Mouse (Mus musculus) embryo, embryonic 9.5 days (tissue): ENCODE measurements around the gene Mat2b.
"Not testable (repeated sequence)": the region's sequence is repeated elsewhere in the genome, so short reads cannot be mapped to it uniquely, and the experiment has no call there.

Experiments used
- DNase-seq: peaks from one replicate; pipeline ENCODE4 v3.0.0-alpha.2; 2017; ENCODE audit errors: extremely low spot score

The Mat2b gene

DNA sequence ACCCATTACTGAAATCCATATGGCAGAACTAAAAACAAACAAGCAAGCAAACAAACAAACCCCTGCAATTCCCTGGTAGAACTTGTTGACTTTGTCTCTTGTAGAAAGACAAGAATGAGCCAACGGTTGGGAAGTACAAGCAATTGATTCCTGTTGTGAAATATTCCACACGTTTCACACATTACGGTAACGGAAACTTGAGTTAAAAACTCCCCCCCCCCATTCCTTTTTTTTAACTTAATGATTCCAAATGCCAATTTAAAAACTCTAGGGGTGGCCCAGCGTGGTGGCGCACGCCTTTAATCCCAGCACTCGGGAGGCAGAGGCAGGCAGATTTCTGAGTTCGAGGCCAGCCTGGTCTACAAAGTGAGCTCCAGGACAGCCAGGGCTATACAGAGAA, at the start of gene Mat2b:
Gene Mat2b (minus strand): TSS at position 101 of the 400 bp plus-strand sequence.
- DNase-seq = no peak

DNA sequence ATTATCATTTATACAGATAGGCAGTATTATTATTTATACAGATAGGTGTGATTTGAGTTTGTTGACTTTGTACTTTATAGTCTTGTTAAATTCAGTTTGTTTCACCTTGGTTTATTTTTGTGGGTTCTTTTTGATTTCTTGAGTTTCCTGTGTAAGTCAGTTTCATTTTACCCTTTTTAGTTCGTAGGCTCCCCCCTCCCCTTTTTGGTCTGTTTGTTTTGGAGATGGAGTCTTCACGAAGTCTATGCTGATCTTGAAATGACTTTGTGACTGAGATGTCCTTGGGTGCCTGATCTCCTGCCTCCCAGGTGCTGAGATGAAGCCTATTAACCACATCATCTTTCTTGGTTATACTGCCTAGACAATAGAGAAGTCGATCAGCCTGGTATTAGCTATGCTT, 49.3 kb upstream of the Mat2b start:
- DNase-seq = no peak

DNA sequence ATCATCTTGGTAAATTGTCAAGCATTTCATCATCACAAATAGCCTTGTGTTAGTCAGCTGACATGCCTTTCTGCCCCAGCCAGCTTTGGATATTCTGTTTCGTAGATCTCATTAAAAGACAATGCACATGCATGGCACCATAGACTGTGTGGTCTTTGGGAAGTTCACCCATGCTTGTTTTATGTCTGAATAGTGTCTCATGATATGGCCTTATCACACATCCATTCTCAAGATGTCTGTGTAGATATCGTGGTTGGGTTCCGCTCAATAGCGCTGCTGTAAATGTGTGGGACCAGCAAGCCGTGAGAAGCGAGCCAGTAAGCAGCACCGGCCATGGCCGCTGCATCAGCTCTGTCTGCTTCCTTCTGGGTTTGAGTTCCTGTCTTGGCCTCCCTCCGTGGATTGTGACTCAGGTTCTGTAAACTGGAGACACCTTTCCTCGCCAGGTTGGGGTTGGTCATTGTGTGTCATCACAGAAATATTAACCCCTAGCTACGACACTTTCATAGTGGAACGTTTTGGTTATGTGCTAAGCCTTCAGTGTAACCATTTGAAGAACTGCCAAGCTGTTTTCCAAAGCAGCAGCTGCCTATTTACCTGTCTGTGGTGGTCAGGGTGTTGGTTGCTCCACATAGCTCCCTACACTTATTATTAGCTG, 46.7 kb upstream of the Mat2b start:
- DNase-seq = no peak

DNA sequence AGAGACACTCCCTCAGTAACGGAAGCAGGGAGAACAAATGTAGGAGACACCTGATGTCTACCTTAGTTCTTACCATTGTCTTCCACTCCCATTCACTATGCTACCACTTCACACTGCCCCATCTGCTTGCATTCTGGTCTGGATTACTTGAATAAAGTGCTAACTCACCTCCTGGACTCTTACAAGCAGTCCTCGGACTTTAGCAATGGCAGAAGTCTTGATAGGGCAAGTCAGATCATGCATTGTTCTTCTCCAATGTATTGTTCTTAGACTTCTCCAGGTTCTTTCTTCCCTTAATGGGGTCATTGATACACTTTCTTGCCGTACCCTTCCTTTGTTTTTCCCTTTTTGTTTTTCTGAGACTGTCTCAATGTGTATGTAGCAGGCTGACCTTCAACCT, 42.4 kb upstream of the Mat2b start:
- DNase-seq = no peak

DNA sequence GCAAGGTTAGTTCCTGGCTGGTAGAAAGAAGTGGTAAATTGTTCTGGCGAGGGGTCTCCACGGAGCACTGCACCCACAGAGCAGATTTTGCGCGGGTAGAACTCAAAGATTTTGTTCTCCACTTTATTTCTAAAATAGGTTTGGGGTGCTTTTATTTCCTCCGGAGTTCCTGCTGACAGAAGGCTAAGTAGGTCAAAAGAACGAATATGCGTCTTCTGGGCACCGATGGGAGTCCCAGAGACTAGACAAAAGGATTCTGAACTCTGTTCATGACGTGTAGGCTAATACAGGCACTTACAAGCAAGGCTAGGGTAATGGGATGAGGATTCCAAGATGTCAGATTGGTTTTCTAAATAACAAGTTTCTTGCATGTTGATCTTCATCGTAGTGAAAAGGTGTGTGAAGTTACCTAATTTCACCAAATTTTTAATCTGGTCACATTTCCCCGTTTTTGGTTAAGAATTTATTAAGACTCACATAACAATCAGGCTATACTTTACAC, 39.3 kb upstream of the Mat2b start:
- DNase-seq = no peak

DNA sequence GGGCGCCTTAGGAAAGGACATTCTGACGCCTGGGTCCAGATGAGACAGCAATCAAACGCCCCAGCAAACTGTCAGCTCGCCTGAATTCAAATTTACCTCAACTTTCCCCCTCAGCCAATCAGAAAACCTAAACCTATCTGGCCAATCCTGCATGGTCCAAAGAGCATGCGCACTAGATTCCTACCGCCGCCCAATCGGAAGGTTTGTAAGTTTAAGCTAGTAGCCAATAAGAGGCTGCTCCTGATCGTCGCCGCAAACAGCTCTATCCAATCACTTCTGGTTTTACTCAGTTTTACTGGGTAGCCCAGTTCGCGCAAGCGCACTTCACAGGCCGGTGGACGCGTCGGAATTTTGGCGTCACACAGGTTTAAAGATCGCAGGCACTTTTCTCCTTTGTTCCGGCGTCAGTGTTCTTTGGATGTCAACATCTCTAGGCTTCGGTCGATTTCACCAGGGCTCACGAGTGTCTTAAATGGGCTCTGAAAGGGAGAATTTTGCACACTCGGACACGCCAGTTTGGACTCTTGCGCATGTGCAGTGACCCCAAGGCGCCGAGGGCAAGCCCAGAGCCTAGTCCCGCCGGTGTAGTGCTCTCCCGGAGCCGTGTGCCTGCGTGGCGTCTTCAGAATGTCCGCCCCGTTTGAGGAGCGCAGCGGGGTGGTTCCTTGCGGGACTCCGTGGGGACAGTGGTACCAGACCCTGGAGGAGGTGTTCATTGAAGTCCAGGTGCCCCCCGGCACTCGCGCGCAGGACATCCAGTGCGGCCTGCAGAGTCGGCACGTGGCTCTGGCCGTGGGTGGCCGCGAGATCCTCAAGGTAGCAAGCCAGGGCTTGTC, 38.6 kb upstream of the Mat2b start, which contains the start of the genes Hmmr and Nudcd2:
Gene Hmmr (minus strand): TSS at position 84 of the 836 bp plus-strand sequence.
Gene Nudcd2 (plus strand): TSS at position 329 of the 836 bp plus-strand sequence.
- DNase-seq = peak; percentile 90

DNA sequence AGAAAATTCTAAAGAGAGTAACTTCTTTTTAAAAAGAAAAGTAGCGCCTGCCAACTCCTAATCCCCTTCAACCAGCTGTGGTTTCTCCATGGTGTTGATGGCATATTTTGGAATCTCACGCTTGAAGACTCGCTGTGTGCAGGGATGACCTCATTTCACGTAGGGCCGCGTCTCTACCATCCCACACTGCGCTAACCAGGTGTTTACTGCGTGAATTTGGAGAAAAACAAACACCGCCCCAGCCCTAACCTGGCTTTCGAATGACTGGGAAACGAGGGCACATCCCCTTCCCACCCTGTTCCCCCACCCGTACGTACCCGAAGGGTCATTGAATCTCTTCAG, 38.0 kb upstream of the Mat2b start:
- no peak for DNase-seq

DNA sequence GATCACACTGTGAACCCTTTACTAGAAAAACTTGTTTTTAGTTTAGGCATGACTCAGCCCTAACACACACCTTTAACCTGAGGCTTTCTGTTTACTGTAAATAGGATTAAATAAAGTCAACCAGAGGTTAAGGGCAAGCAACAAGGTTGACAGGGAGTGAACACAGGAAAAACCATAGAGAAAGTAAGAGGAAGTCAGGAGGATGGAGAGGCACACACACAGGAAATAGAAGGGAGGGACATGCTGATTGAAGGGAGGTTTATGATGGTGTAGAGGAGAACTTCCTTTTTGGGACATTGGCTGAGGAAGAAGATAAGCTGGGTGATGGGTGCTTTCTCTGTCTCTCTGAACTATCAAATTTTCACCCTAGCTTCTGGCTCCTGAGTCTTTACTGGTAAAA, 23.3 kb upstream of the Mat2b start:
- DNase-seq = no peak

DNA sequence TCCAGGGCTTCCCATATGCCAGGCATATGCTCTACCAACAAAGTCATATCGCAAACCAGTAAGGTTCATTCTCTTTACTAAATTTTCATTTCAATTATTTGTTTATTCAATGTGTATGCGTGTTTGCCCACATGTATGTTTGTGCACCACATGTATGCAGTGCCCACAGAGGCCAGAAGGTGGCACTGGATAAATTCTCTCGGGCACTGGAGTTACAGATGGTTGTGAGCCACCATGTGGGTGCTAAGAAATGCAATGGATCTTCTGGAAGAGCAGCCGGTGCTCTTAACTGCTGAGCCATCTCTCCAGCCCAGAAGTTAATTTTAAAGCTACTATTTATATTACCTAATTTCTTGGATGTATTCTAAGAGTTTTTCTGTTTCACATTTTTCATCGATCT, 20.5 kb upstream of the Mat2b start:
- no peak for DNase-seq

DNA sequence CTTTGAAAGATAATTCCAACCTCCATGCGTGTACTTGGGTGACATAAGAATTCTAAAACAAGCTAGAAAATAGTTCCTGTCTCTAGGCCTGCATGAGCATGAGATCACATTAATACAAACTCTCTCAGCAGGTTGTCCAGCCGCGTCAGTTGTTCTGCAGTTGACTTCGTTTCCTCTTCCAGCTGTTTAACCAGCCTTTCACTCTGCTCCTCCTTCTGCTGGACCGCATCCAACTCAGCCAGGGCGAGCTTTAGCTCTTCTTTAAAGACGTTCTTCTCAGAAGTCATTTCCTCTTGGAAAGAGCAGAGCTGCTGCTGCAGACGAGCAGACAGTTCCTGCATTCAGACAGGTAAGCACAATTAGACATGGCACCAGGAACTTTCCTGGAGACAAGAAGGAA, 18.9 kb upstream of the Mat2b start:
- DNase-seq = no peak

DNA sequence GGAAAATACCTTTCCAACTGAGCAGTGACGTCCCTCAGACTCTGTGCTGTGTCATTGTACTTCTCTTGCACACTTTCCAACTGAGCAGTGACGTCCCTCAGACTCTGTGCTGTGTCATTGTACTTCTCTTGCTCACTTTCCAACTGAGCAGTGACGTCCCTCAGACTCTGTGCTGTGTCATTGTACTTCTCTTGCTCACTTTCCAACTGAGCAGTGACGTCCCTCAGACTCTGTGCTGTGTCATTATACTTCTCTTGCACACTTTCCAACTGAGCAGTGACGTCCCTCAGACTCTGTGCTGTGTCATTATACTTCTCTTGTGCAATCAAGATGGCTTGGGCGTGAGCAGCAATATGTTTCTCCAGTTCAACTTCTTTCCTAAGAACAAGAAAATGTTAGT, 14.9 kb upstream of the Mat2b start:
- DNase-seq = not testable (repeated sequence)

DNA sequence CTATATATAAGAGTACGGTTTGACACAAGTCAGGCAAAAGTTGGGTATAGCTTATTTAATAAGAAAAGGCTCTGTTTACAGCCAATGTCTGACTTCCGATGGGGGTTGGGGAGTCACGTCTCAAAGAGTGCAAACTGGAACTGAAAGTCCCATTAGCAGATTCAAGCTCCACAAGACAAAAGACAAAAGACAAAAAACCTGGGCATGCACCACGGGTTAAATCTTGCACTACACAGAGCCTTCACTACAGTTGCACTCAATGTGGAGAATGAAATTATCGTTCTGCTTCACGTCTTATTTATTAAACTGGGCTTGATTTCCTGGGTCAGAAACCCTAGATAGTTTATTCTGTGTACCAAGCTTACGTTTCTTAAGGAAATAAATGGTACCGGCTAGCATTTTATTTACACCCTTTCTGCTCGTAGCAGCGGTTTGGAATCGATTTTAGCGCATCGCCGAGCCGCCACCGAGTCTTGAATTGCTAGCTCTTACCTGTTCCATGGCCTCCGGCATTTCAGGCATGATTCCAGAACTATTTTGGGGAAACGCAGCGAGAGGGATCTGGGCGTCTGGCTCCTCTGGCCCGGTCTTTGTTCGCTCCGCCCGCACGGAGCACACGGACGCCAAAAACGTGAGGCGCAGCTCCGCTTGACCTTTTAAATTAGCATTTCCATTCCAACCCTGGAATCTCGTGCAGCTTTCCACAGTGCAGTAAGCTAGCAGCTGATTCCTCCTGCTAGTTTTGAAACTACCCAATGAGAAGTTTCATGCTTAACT, 504 bp downstream of the Mat2b start:
- peak; percentile 79 for DNase-seq

DNA sequence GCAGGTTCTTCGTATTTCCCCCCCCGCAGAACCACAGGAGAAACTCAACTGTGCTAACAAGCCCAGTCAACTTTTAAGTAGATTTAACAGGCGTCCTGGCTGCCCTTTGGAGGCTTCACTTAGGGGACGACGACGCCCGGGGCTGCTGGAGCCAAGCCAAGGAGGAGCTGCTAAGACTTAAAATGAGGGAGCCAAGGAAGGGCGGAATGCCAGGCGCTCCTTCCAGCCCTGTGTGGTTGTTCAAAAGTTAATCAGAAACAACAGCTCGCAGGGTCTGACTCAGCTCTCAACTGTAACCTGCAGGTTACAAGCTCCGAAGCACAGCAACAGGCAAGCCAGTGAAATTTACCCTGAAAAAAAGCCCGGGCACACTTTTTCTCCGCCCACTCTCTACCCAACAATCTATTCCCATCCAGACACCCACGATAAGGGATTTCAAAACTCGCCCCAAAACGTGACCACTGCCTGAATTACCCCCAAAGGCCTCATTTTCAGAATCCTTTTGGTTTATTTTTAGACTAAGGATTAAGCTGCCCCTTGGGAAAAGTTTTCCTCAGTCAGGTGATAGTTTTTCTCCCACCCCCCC, 1.5 kb downstream of the Mat2b start:
- peak; percentile 59 for DNase-seq

DNA sequence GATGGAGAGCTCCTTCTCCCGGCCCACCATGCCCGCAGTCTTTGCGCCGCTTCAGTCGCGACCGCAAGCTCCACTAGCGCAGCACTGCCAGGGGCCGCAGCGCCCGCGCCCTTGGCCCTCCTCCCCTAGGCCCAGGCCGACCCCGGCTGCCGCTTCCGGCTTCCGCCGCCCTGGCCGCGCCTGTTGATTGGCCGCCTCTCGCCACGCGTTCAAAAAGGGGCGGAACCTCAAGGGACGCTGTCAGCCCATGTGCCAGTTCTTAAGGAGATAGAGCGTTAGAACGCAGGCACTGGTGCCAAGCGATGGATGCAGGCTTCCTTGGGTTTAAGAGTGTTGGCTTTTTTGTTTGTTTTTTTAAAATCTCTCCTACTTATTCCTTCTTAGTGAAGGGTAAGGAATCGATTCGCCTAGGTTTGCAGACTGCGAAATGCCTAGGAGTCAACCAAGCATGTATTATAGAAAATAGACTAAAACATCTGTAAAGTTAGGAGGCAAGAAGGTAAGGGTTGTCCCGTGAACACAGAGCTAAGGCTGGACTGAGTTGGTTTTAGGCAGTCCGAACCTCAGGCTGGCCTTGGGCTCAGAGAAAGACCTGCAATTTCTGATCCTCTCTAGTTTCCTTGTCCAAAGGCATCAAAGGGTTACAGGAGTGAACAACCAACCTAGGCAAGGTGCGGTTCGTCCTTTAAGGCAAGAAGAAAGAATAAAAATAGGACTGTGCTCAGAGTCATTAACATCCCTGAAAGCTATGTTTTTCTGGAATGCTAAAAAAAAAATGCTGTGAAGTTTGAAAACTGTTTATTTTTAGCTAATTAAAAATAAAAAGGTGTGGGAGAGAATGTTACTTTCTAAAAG, 2.3 kb downstream of the Mat2b start:
- peak; percentile 93 for DNase-seq

DNA sequence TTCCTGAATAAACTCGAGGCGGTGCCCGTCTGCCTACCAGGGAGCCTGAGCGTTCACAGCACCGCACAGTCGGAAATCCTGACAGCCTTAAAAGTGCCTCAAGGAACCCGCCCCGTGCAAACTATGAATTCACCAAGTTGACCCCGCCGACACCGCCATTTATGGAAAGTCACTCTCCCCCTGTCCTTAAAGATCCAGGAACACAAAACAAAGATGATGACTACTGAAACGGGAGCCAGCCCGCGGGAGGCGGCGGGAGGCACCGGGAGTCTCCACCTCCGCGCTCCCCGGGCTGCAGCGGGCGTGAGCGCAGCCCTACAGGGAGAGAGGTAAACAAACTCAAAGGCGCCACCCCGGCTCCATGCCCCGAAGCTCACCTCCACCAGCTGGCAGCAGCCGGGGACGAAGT, 2.9 kb downstream of the Mat2b start:
- no peak for DNase-seq

DNA sequence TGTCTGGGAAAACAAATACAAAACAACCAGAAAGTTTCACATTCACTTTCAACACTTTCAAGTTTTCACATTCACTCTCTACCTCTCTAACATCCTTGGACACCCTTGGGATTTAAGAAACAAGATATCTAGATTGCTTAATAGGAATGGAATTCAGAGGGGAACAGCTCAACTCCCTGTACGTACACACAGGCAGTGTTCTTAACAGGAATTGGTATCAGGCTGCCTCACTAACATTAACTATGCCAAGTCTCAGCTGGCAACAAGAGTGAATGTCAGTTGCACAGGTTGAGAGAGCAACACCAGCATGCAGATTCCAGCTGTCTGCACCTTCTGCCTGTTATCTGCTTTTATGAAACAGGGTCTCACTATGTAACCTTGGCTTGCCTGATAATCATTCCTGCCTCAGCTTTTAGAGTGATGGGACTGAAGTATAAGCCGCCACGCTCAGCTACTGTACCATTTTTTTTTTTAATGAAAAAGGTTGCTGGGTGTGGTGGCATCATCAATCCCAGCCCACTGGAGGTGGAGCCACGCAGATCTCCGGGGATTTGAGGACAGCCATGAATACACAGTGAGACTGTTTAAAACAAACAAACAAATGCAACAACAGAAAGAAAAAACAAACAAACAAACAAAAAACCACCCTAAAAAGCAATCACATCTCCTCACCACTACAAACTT, 4.4 kb downstream of the Mat2b start:
- no peak for DNase-seq

DNA sequence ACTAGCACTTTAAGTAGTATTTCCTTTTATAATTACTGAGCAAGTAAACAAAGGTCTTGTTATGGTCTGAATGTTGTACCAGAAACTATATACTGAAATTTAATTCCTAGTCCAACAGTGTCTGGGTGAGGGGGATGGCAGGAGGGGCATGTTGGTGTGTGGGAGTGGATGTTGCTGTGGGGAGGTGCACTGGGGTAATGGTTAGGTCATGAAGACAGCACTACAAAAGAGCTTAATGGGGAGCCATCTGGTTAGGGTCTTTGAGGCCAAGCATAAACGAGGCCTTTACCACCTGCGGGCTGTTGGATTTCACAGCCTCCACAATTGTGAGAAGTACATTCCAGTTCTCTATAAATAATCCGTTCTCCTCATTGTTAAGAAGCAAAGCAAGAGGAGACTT, 11.7 kb downstream of the Mat2b start:
- DNase-seq = no peak

DNA sequence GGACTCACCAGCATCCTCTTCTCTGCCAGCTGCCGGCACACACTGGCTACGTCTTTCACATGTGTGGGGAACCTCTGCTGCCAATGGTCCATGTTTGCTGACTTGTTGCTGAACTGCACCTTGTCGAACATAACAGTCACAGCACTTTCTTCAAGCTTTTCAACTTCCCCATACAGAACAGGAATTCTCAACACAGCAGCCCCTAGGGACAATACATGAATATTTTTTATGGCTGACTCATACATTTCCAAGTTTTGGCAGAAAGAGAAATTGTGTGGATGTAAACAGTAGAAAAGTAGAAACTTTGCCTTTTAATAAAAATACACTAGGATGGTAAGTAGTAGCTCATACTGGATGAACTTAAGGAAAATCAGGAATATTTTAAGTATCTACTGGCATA, 12.5 kb downstream of the Mat2b start:
- DNase-seq = no peak

DNA sequence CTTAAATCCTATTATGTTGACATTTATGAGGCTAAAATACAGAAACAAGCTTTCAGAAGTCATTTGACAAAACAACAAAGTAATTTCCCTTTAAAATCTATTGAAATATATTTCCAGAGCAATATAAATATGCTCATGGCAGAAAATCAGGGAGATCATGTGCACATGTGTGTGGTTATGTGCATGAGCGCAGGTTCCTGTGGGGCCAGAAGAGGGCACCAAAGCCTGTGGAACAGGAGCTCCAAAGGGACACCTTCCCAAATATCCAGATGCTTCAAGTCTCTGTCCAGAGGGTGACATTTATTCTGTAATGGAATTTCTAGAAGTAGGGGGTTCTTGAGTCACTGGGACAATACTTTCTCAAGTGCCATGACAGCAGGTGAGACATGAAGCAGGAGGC, 17.8 kb downstream of the Mat2b start:
- no peak for DNase-seq

DNA sequence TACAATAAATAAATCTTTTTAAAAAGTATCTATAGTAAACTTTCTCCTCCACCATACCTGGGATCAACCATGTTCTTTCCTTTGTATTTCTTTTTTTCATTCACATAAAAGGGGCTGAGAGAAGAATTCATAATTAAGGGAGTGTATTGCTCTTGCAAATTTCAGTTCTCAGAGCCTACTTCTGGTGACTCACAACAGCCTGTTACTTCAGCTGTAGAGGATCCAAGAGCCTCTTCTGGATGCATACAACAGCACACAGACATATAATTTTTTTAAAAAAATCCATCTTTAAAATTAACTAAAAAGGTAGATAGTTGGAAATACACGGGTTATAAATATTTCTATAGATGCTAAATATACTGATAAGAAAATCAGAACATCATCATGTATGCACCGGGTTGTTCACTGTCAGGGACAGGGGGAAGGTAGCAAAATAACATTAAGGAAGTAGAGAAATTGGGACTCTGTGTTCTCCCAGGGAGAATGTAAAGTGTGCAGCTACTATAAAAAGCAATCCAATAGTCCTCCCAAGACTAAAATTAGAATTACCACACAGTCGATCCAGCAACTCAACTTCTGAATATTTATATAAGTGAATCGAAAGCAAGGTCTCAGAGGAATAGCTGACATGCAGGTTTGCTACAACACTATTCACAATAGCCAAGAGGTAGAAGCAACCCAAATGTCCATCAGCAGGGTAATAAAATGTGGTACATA, 19.8 kb downstream of the Mat2b start:
- DNase-seq = no peak
